Mouse (Mus musculus) gastrocnemius, postnatal 25 days (tissue): ENCODE data around the gene Gm136. TPM values are rescaled to one million over a fixed set of nuclear protein-coding genes. Genes with fewer than 3 reads are reported as not detected.
"Not testable (repeated sequence)": the region's sequence is repeated elsewhere in the genome, so short reads cannot be mapped to it uniquely, and the experiment has no call there.

Source experiments
- DNase-seq: peaks from one replicate; pipeline ENCODE4 v3.0.0; 2022
- long read RNA-seq, 2 experiments: library from polyadenylated mRNA; stranded (forward); transcript quantifications; one replicate each; pipeline ENCODE4 v2.0.0; 2021
- total RNA-seq, 2 experiments: library from RNA; stranded (reverse); gene quantifications; 1 replicate in 1 of 2; 2 replicates in 1 of 2; pipeline ENCODE4 v1.2.3; 2021

The Gm136 gene
- total RNA-seq = not detected
- long read RNA-seq, experiment 1 = 0 reads
- long read RNA-seq, experiment 2 = 0 reads

GRCm38 (mm10) chr4:34756163-34756562 lies at the start of gene Gm136:
TSS of gene Gm136 (minus strand) at chr4:34756263.
- no peak for DNase-seq

- DNase-seq = no peak
Observed at GRCm38 (mm10) chr4:34801166-34802034, 45.3 kb upstream of the Gm136 start.

- DNase-seq = no peak
Observed at GRCm38 (mm10) chr4:34798005-34798404, 41.9 kb upstream of the Gm136 start.

GRCm38 (mm10) chr4:34797294-34797983 lies 41.4 kb upstream of the Gm136 start:
- DNase-seq = no peak

GRCm38 (mm10) chr4:34796294-34796693 lies 40.2 kb upstream of the Gm136 start:
- DNase-seq = no peak

GRCm38 (mm10) chr4:34786476-34786875 lies 30.4 kb upstream of the Gm136 start:
- DNase-seq = no peak

- no peak for DNase-seq
Observed at GRCm38 (mm10) chr4:34785646-34786045, 29.6 kb upstream of the Gm136 start.

- DNase-seq = no peak
Observed at GRCm38 (mm10) chr4:34784865-34785264, 28.8 kb upstream of the Gm136 start.

GRCm38 (mm10) chr4:34782730-34783129 lies 26.7 kb upstream of the Gm136 start:
- DNase-seq = no peak

- DNase-seq = peak; percentile 86
Observed at GRCm38 (mm10) chr4:34777677-34778527, 21.8 kb upstream of the Gm136 start, which contains the start of gene Smim8. TSS of gene Smim8 (minus strand) at chr4:34778423.

GRCm38 (mm10) chr4:34771652-34772371 lies 15.7 kb upstream of the Gm136 start:
- DNase-seq = no peak

GRCm38 (mm10) chr4:34749236-34749635 lies 6.8 kb downstream of the Gm136 start:
- DNase-seq = no peak

- DNase-seq = no peak
Observed at GRCm38 (mm10) chr4:34734461-34734860, 21.6 kb downstream of the Gm136 start.

- DNase-seq = not testable (repeated sequence)
Observed at GRCm38 (mm10) chr4:34733415-34733814, 22.6 kb downstream of the Gm136 start.

GRCm38 (mm10) chr4:34729851-34730341 lies 26.2 kb downstream of the Gm136 start, which contains the start of gene Cfap206:
TSS of gene Cfap206 (minus strand) at chr4:34730206.
- DNase-seq = peak; percentile 35

- not testable (repeated sequence) for DNase-seq
Observed at GRCm38 (mm10) chr4:34725710-34726109, 30.4 kb downstream of the Gm136 start.

GRCm38 (mm10) chr4:34724306-34724705 lies 31.8 kb downstream of the Gm136 start:
- DNase-seq = no peak

- DNase-seq = no peak
Observed at GRCm38 (mm10) chr4:34723186-34723585, 32.9 kb downstream of the Gm136 start.

- DNase-seq = no peak
Observed at GRCm38 (mm10) chr4:34720127-34720895, 35.8 kb downstream of the Gm136 start.

GRCm38 (mm10) chr4:34719421-34719820 lies 36.6 kb downstream of the Gm136 start:
- DNase-seq = no peak
